ENCODE assay signal across 8 mouse cellular contexts in genomic region chr12:4083441-4083840, GRCm38 (mm10). TPM values are rescaled to one million over a fixed set of nuclear protein-coding genes. Genes with fewer than 3 reads are reported as not detected.
DNase-seq lines count a peak whose midpoint lies in the region; ATAC-seq and TF ChIP-seq lines count a peak whose summit lies in the region.

No protein-coding gene starts in this region.

- H3K4me3 ChIP-seq in kidney, embryonic 15.5 days (replicated peaks), result peak overlapping the region; percentile 69
- peak overlapping the region; percentile 59 for H3K4me3 ChIP-seq in embryonic facial prominence, embryonic 13.5 days
- no peak overlapping the region for H3K4me3 ChIP-seq in intestine, postnatal 0 days (ENCODE audit: low read depth, low read length)
- no peak overlapping the region for H3K4me3 ChIP-seq in neural tube, embryonic 12.5 days

- DNase-seq in kidney, postnatal 36 days, result no peak
- no peak for DNase-seq in left cerebral cortex, postnatal 36 days (ENCODE audit: low spot score in 2 of 2)
- DNase-seq in layer of hippocampus, postnatal 36 days, result no peak
- no peak for DNase-seq in adrenal gland, adult (ENCODE audit: inconsistent age in 2 of 2, low spot score in 1 of 2)

- intact Hi-C loops in left cerebral cortex, postnatal 36 days (cut with DNase I), result no loop called here

- H3K9ac ChIP-seq in kidney, embryonic 15.5 days, result no peak overlapping the region
- no peak overlapping the region for H3K9ac ChIP-seq in embryonic facial prominence, embryonic 13.5 days
- no peak overlapping the region for H3K9ac ChIP-seq in intestine, postnatal 0 days (ENCODE audit: low read depth, low read length)
- no peak overlapping the region for H3K9ac ChIP-seq in neural tube, embryonic 12.5 days

- no peaks in the 10 kb centered on the region; the same call in 1 of the 2 replicates for H3K27me3 ChIP-seq in kidney, embryonic 15.5 days
- H3K27me3 ChIP-seq in embryonic facial prominence, embryonic 13.5 days, result no peaks in the 10 kb centered on the region
- H3K27me3 ChIP-seq in intestine, postnatal 0 days (replicated peaks; ENCODE audit: control insufficient read depth, insufficient read depth, low read length), result no peaks in the 10 kb centered on the region
- H3K27me3 ChIP-seq in neural tube, embryonic 12.5 days (replicated peaks), result no peaks in the 10 kb centered on the region

- ATAC-seq in kidney, embryonic 15.5 days (replicated peaks; ENCODE audit: low FRiP score), result no peak
- ATAC-seq in embryonic facial prominence, embryonic 13.5 days (ENCODE audit: insufficient number of reproducible peaks, insufficient read depth, low FRiP score, low TSS enrichment, low read depth), result no peak
- no peak for ATAC-seq in intestine, postnatal 0 days
- ATAC-seq in neural tube, embryonic 12.5 days (ENCODE audit: low FRiP score, low read depth), result no peak

- H3K9me3 ChIP-seq in kidney, embryonic 15.5 days (replicated peaks), result no peaks in the 10 kb centered on the region
- no peaks in the 10 kb centered on the region for H3K9me3 ChIP-seq in embryonic facial prominence, embryonic 13.5 days
- H3K9me3 ChIP-seq in intestine, postnatal 0 days (ENCODE audit: control insufficient read depth), result no peaks in the 10 kb centered on the region
- H3K9me3 ChIP-seq in neural tube, embryonic 12.5 days, result no peaks in the 10 kb centered on the region

- peak overlapping the region; percentile 88 for H3K4me2 ChIP-seq in kidney, embryonic 15.5 days
- peak overlapping the region; percentile 67 for H3K4me2 ChIP-seq in embryonic facial prominence, embryonic 13.5 days
- H3K4me2 ChIP-seq in intestine, postnatal 0 days (replicated peaks; ENCODE audit: low read depth), result 0 out of 2 replicates have a peak overlapping the region, but pooled peaks have one; percentile 85
- peak overlapping the region; percentile 63 for H3K4me2 ChIP-seq in neural tube, embryonic 12.5 days (replicated peaks)

- WGBS in kidney, embryonic 15.5 days, result 64% methylated on average over 8 of the region's 8 CpGs
- WGBS in embryonic facial prominence, embryonic 13.5 days, result 65% methylated on average over 8 of the region's 8 CpGs
- 56% methylated on average over 8 of the region's 8 CpGs for WGBS in intestine, postnatal 0 days
- WGBS in neural tube, embryonic 12.5 days, result 74% methylated on average over 8 of the region's 8 CpGs

- no peak for TF ChIP-seq CTCF in intestine, postnatal 0 days (IDR thresholded peaks at IDR 0.05; ENCODE audit: low read depth)

- peaks cover 12% of the 10 kb centered on the region for H3K4me1 ChIP-seq in kidney, embryonic 15.5 days
- H3K4me1 ChIP-seq in embryonic facial prominence, embryonic 13.5 days, result peaks cover 11% of the 10 kb centered on the region; the same call in 1 of the 2 replicates
- no peaks in the 10 kb centered on the region for H3K4me1 ChIP-seq in intestine, postnatal 0 days (replicated peaks; ENCODE audit: control insufficient read depth, insufficient read depth, low read length)
- peaks cover 9% of the 10 kb centered on the region; the same call in 1 of the 2 replicates for H3K4me1 ChIP-seq in neural tube, embryonic 12.5 days

- H3K36me3 ChIP-seq in kidney, embryonic 15.5 days, result peaks cover 30% of the 10 kb centered on the region
- peaks cover 23% of the 10 kb centered on the region for H3K36me3 ChIP-seq in embryonic facial prominence, embryonic 13.5 days
- peaks cover 11% of the 10 kb centered on the region; the same call in 1 of the 2 replicates for H3K36me3 ChIP-seq in intestine, postnatal 0 days (ENCODE audit: control insufficient read depth, insufficient read depth)
- H3K36me3 ChIP-seq in neural tube, embryonic 12.5 days, result peaks cover 23% of the 10 kb centered on the region

- H3K27ac ChIP-seq in kidney, embryonic 15.5 days, result no peak overlapping the region; the same call in 1 of the 2 replicates
- no peak overlapping the region for H3K27ac ChIP-seq in embryonic facial prominence, embryonic 13.5 days
- no peak overlapping the region for H3K27ac ChIP-seq in intestine, postnatal 0 days (ENCODE audit: low read depth, low read length)
- H3K27ac ChIP-seq in neural tube, embryonic 12.5 days, result no peak overlapping the region

RNA-seq across cellular contexts. Expression of gene Dnajc27, which starts 1.1 kb away (rescaled TPM):
- 6.3 and 7.1 TPM in 2 replicates for polyA plus RNA-seq in kidney, embryonic 15.5 days (2015; fragmentation: Nextera tagmentation; extraction: Ambion mirVana)
- polyA plus RNA-seq in embryonic facial prominence, embryonic 13.5 days (2015; fragmentation: Nextera tagmentation; extraction: Ambion mirVana), result 8.8 and 10.6 TPM in 2 replicates
- polyA plus RNA-seq in intestine, postnatal 0 days (2015; fragmentation: Nextera tagmentation; extraction: Ambion mirVana), result 1.3 and 1.5 TPM in 2 replicates
- polyA plus RNA-seq in neural tube, embryonic 12.5 days (2016; fragmentation: Nextera tagmentation; extraction: Ambion mirVana), result 12.7 and 13.4 TPM in 2 replicates
- total RNA-seq in left cerebral cortex, postnatal 36 days (2021), result 100 to 1,000 TPM in 1 of 2 experiments, 10 to 100 TPM in 1; 93.0 to 100 TPM
- 10 to 100 TPM; 81.5 to 81.7 TPM for total RNA-seq in layer of hippocampus, postnatal 36 days (2021)

RNA-seq across cellular contexts. Expression of gene Efr3b, which starts 44.7 kb away (rescaled TPM):
- polyA plus RNA-seq in kidney, embryonic 15.5 days (2015; fragmentation: Nextera tagmentation; extraction: Ambion mirVana), result 3.4 TPM in 2 replicates
- 6.0 and 6.2 TPM in 2 replicates for polyA plus RNA-seq in embryonic facial prominence, embryonic 13.5 days (2015; fragmentation: Nextera tagmentation; extraction: Ambion mirVana)
- 3.2 and 3.9 TPM in 2 replicates for polyA plus RNA-seq in intestine, postnatal 0 days (2015; fragmentation: Nextera tagmentation; extraction: Ambion mirVana)
- 31.2 and 34.7 TPM in 2 replicates for polyA plus RNA-seq in neural tube, embryonic 12.5 days (2016; fragmentation: Nextera tagmentation; extraction: Ambion mirVana)
- 100 to 1,000 TPM; 105 TPM for total RNA-seq in left cerebral cortex, postnatal 36 days (2021)
- total RNA-seq in layer of hippocampus, postnatal 36 days (2021), result 10 to 100 TPM; 89.9 to 91.7 TPM

RNA-seq across cellular contexts. Expression of gene Adcy3, which starts 49.5 kb away (rescaled TPM):
- polyA plus RNA-seq in kidney, embryonic 15.5 days (2015; fragmentation: Nextera tagmentation; extraction: Ambion mirVana), result 9.4 and 11.0 TPM in 2 replicates
- polyA plus RNA-seq in embryonic facial prominence, embryonic 13.5 days (2015; fragmentation: Nextera tagmentation; extraction: Ambion mirVana), result 12.4 and 12.6 TPM in 2 replicates
- polyA plus RNA-seq in intestine, postnatal 0 days (2015; fragmentation: Nextera tagmentation; extraction: Ambion mirVana), result 7.5 and 8.1 TPM in 2 replicates
- polyA plus RNA-seq in neural tube, embryonic 12.5 days (2016; fragmentation: Nextera tagmentation; extraction: Ambion mirVana), result 7.4 and 8.3 TPM in 2 replicates
- 10 to 100 TPM; 48.4 to 53.4 TPM for total RNA-seq in left cerebral cortex, postnatal 36 days (2021)
- total RNA-seq in layer of hippocampus, postnatal 36 days (2021), result 10 to 100 TPM; 49.9 to 50.3 TPM

Comparison
In these comparisons a context has a peak if more than half of its experiments do, and no peak if none do; other contexts are left out.
1. H3K4me3 ChIP-seq: peak in kidney, embryonic 15.5 days (single experiment) and embryonic facial prominence, embryonic 13.5 days (single experiment); none in intestine, postnatal 0 days (single experiment) and neural tube, embryonic 12.5 days (single experiment).
2. Peak in every context shown above with its lines, with median percentiles within 50 percentile points of each other: H3K4me2 ChIP-seq.